Mouse (Mus musculus) Patski (cell line): ENCODE data around the gene Samd4. TPM values are rescaled to one million over a fixed set of nuclear protein-coding genes. Genes with fewer than 3 reads are reported as not detected.

ENCODE experiments used
- ATAC-seq: fragments of 100-300 bp; one replicate; pipeline ENCODE4 v1.8.0; 2021
- CTCF ChIA-PET: fragments of 350-600 bp; sonication (Branson Sonifier 250); formaldehyde crosslinking; loops from one replicate; lab custom pipeline; 2022; ENCODE audit warnings: inconsistent platforms; lab: Charles Lee
- POLR2A ChIA-PET: fragments of 350-600 bp; sonication (Branson Sonifier 250); formaldehyde crosslinking; loops from one replicate; lab custom pipeline; 2022; ENCODE audit warnings: antibody characterized with exemption, inconsistent platforms; lab: Charles Lee
- DNase-seq: peaks from one replicate; pipeline ENCODE4 v3.0.0-alpha.2; 2011; ENCODE audit warnings: low read depth, low spot score
- H3K27me3 ChIP-seq: fragments of 371-371 bp; one replicate; pipeline ENCODE4 v1.5.1; 2021
- CTCF ChIP-seq: fragments of 100-300 bp; IDR thresholded peaks from one replicate; pipeline ENCODE4 v1.5.1; 2021
- in situ Hi-C: fragments of 300-500 bp; cut with MboI; formaldehyde crosslinking; loops from 3 replicates; pipeline ENCODE4 v1.11.1; 2018; ENCODE audit warnings: low pct_unique_long_range_greater_than_20kb, mixed read lengths
- polyA plus RNA-seq: library from polyadenylated mRNA; unstranded; gene quantifications from one replicate; pipeline ENCODE4 v1.2.3, GENCODE M21; 2021

Gene Samd4
- polyA plus RNA-seq, 1 experiment from 2014 or later = 27.8 TPM

DNA sequence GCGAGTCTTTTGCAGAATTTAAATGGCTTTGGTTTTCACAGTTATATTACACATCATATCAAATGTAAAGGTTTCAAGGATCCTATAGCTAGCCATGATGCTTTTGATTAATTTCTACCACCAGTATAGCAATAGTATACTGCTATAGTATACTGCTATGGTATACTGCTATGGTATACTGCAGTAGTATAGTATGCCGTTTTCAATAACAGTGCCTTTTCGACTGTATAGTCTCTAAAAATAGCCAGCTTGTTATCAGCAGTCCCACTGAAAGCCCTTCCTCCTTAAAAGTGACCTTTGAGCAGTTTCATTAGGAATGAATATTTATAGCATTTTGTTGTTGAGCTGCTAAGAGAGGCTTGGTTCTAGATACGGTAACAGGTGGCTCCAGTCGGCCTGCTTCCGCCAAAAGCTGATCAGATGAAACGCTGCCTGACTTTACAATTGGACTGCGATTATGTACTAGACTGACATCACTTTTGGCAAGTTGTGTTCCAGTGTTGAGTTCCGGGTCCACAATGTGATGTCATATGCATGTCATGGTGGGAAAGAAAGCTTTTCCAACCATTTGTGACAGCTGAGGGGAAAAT is 19.9 kb downstream of the Samd4 start:
- TF ChIP-seq CTCF = no peak
- ChIA-PET POLR2A (no interaction called here), CTCF (no interaction called here)
- ATAC-seq (no peak), DNase-seq (no peak)
- in situ Hi-C loops = no loop called here
- H3K27me3 ChIP-seq = no peaks in the 10 kb centered on the region

DNA sequence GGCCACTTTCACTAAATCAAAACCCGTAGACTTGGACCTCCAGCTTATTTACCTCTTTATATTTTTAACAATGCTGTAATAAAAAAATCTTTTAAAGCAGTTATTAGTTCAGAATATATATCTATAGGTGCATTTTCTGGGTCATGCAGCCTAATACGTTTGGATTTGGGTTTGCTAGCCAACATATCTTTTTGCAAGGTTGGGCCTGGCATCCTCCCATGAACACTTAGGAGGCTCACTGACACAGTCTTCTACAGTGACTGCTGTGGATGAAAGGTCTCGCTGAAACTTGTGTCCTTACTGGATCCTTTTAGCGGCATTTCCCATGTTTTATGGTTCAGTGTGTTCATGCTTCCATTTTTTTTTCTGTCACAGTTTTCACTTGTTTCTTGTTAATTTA is 21.6 kb downstream of the Samd4 start:
- no peak for DNase-seq
- ATAC-seq = no peak
- in situ Hi-C loops = no loop called here
- ChIA-PET CTCF (no interaction called here), POLR2A (no interaction called here)
- TF ChIP-seq CTCF = no peak
- no peaks in the 10 kb centered on the region for H3K27me3 ChIP-seq

DNA sequence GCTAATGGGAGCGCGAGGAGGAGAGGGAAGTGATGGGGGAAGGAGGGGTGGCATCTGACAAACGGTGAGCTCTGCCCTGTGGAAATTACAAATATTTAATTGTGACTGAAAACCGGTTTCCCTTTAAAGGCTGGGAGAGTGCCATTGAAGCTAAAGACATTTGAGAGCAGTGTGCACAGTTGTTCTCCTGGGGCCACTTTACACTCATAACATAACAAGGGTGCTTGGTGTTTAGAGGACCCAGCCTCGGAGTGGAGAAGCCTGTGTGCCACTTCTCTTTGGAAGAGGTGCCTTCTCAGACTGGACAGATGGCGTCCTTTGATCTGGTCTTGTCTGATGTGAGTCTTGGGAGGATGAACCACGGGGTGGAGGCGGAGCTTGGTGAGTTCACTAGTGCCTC is 26.2 kb downstream of the Samd4 start:
- H3K27me3 ChIP-seq = no peaks in the 10 kb centered on the region
- ATAC-seq (no peak), DNase-seq (no peak)
- TF ChIP-seq CTCF = no peak
- POLR2A ChIA-PET = interaction anchor here (1.0 to 1.3 kb wide), 2 partner anchors 9 to 11 kb away, joined by 3 read pairs; no protein-coding TSS in a partner anchor
- CTCF ChIA-PET = interaction anchor here (1.0 to 1.1 kb wide), 2 partner anchors 9 to 13 kb away, joined by 3 to 4 read pairs; no protein-coding TSS in a partner anchor
- in situ Hi-C loops = no loop called here

DNA sequence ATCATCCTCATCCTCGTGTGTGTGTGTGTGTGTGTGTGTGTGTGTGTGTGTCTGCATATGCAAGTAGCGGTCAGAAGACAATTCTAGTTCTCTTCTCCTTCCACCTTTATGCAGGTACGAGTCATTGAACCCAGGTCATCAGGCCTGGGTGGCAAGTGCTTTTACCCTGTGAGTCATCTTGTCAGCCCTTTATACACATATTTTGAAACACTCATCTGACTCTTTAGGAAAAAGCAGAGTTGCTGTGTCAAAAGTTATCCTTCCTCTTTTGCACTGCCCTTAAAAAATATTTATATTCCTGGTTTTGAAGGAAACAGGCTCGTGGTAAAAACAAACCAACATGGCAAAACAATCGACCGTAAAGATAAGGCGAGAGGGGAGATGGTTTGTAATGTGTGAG is 29.8 kb downstream of the Samd4 start:
- POLR2A ChIA-PET = no interaction called here

DNA sequence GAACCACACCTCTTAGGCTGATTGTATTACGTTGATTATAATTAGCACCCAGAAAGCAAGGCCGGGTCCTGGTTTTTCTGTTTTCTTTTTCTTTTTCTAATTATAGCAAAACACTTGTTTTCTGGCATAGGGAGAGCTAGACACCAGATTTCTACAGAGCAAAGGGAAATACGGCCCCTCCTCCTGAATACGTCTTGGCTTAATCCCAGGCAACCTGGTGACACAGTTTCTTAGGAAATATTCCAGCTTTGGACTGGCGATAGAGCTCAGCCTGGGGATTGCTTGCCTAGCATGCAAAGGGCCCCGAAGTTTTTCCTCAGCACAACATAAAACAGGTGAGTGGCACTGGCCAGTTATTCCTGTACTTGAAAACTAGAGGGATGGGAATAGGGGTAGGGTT is 31.7 kb downstream of the Samd4 start:
- ChIA-PET CTCF (interaction anchor here (0.6 kb wide), 1 partner anchor 15 kb away, joined by 3 read pairs; no protein-coding TSS in a partner anchor), POLR2A (no interaction called here)
- no peak for TF ChIP-seq CTCF
- ATAC-seq (no peak), DNase-seq (no peak)
- H3K27me3 ChIP-seq = no peaks in the 10 kb centered on the region
- in situ Hi-C loops = no loop called here

More for the DNA sequence above, 29.8 kb downstream of the Samd4 start:
- DNase-seq (no peak), ATAC-seq (no peak)
- H3K27me3 ChIP-seq = no peaks in the 10 kb centered on the region
- CTCF ChIA-PET = no interaction called here
- no peak for TF ChIP-seq CTCF
- in situ Hi-C loops = no loop called here

DNA sequence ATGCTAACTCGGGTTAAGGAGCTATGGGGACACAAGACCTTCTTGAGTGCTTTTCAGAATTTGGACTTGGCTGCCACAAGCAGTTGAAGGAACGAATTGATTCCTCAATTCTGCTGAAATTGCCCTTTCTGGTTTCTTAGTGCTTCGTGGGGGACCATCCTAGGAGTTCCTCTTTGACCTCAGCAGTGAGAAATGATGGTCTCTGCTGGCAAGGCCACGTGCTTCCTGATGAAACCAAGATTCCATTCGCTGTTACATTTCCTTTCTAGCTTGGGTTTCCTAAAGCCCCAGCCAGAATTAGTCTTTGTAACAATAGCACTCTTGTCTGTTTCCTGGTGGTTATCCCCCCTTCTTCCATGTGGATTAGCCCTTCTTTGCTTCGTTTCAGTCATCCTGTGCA is 32.9 kb downstream of the Samd4 start:
- H3K27me3 ChIP-seq = no peaks in the 10 kb centered on the region
- no peak for ATAC-seq
- ChIA-PET POLR2A (no interaction called here), CTCF (interaction anchor here (0.6 to 1.2 kb wide), 2 partner anchors 34 to 170 kb away, joined by 3 to 4 read pairs; no protein-coding TSS in a partner anchor)
- DNase-seq = no peak
- in situ Hi-C loops = no loop called here
- TF ChIP-seq CTCF = no peak

DNA sequence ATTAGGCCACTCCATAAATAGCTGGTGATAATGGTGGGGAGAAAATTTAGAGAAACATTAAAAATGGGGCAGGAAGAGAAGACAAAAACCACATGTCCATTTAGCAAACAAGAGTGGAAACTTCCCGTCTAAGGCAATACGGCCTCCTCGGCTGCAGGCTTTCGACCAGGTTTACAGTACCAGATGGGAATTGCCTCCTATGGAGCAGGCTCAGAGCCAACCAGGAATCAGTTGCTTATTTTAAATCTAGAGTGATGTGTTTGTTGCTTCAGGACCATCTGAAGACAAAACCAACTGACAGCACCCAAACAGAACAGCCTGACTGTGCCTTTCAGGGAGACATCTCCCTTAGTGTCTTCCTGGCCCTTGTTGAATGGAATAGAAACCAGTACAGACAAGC is 33.9 kb downstream of the Samd4 start:
- in situ Hi-C loops = no loop called here
- no peak for TF ChIP-seq CTCF
- DNase-seq (no peak), ATAC-seq (no peak)
- ChIA-PET POLR2A (no interaction called here), CTCF (interaction anchor here (1.0 to 1.6 kb wide), 2 partner anchors 35 to 192 kb away, joined by 3 to 4 read pairs; no protein-coding TSS in a partner anchor)
- H3K27me3 ChIP-seq = no peaks in the 10 kb centered on the region

DNA sequence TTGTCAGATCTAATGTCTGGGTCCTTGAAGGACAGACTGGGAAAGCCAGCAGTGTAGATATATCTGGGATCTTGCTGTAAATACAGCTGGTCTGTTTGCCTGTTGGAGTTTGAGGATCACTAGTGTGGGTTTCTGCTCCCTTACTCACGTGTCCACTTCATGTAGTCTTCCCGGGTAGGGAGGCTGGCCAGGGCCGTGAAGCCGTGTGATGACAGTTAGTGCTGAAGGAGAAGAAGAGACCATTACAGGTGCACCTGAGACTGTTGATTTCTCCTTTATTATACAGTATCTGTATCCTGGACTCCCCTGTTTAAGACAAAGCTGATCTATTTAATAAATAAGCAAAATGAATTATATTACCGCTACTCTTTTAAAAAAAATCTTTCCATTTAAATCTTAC is 34.5 kb downstream of the Samd4 start:
- CTCF ChIA-PET = interaction anchor here (1.0 to 1.8 kb wide), 4 partner anchors 8 to 192 kb away, joined by 3 to 5 read pairs (median 4); no protein-coding TSS in a partner anchor
- POLR2A ChIA-PET = no interaction called here
- in situ Hi-C loops = no loop called here
- ATAC-seq = no peak
- DNase-seq = no peak
- TF ChIP-seq CTCF = no peak
- no peaks in the 10 kb centered on the region for H3K27me3 ChIP-seq

DNA sequence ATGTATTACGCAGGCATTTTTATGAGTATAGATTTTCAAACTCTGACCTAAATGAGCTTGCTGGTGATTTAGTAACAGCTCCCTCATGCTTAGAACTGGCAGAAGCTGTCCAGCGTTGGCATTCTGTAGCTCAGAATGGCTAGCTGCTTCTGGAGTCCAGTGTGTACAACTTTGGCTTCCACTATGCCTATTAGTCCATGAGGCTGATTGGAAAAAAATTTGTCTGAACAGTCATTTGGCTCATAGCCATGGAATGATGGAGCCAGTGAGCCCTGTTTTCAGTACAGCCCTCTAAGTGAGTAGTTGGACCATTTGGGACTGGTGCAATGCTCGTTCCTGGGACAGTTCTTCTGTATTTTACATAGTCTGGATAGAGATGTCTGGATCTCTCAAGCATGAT is 34.9 kb downstream of the Samd4 start:
- no peak for ATAC-seq
- CTCF ChIA-PET = interaction anchor here (1.0 to 1.8 kb wide), 4 partner anchors 9 to 191 kb away, joined by 3 to 5 read pairs (median 4); no protein-coding TSS in a partner anchor
- TF ChIP-seq CTCF = no peak
- no peak for DNase-seq
- H3K27me3 ChIP-seq = no peaks in the 10 kb centered on the region
- in situ Hi-C loops = no loop called here
- POLR2A ChIA-PET = interaction anchor here (1.0 kb wide), 1 partner anchor 9 kb away, joined by 3 read pairs; no protein-coding TSS in a partner anchor

DNA sequence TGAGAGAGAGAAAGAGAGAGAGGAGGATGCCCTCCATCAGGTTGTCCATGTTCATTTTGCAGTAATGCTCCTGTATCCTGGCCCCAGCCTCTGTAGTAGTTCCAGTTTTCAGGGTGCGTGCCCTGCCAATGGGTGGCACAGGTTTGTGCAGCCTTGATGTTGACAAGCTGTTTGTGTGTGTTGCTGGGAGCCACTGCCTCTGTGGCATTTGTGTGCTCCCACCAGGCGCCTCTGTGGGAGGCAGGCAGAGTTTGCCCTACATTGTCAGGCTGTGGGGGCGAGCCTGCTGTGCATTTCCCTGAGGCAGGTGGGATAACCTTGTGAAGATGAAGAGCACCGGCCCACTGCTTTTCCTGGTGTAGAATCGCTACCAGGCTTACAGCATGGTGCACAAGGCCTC is 37.8 kb downstream of the Samd4 start:
- in situ Hi-C loops = no loop called here
- no peaks in the 10 kb centered on the region for H3K27me3 ChIP-seq
- CTCF ChIA-PET = interaction anchor here (1.7 kb wide), 1 partner anchor 10 kb away, joined by 4 read pairs; no protein-coding TSS in a partner anchor
- no peak for TF ChIP-seq CTCF
- DNase-seq (no peak), ATAC-seq (peak; percentile 37)
- POLR2A ChIA-PET = interaction anchor here (1.2 kb wide), 1 partner anchor 11 kb away, joined by 3 read pairs; no protein-coding TSS in a partner anchor
